Mouse (Mus musculus): ENCODE data around the gene A930004D18Rik. TPM values are rescaled to one million over a fixed set of nuclear protein-coding genes. Genes with fewer than 3 reads are reported as not detected.

A930004D18Rik gene
- polyA plus RNA-seq, 2 experiments, result 8.8 to 13.0 TPM

GRCm38 (mm10) chr2:18025116-18025515, 12.4 kb downstream of the A930004D18Rik start:
- Histone ChIP-seq H3K9ac (ENCODE audit: low read depth, low read length, severe bottlenecking) (no peak overlapping the region), H3K4me3 (replicated peaks; ENCODE audit: low read length) (peak overlapping the region; percentile 59; the same call in 1 of the 2 replicates), H3K36me3 (ENCODE audit: control insufficient read depth, insufficient read depth, low read length) (no peaks in the 10 kb centered on the region), H3K27ac (replicated peaks; ENCODE audit: low read depth, low read length) (no peak overlapping the region), H3K4me1 (ENCODE audit: control insufficient read depth, insufficient read depth, low read length) (peaks cover 10% of the 10 kb centered on the region), H3K27me3 (ENCODE audit: control insufficient read depth, insufficient read depth, low read length) (no peaks in the 10 kb centered on the region), H3K4me2 (replicated peaks; ENCODE audit: low read depth, low read length, severe bottlenecking) (peak overlapping the region; percentile 98; the same call in 1 of the 2 replicates), H3K9me3 (ENCODE audit: control insufficient read depth, low read length) (no peaks in the 10 kb centered on the region)
- no peak for ATAC-seq (ENCODE audit: low FRiP score, low read depth)
- DNase-seq (ENCODE audit: low spot score), result no peak
- WGBS, result 62% methylated on average over 5 of the region's 5 CpGs
- TF ChIP-seq POLR2A (IDR thresholded peaks at IDR 0.05; ENCODE audit: borderline replicate concordance, extremely low read depth, insufficient read depth, insufficient read length), result no peak

DNA sequence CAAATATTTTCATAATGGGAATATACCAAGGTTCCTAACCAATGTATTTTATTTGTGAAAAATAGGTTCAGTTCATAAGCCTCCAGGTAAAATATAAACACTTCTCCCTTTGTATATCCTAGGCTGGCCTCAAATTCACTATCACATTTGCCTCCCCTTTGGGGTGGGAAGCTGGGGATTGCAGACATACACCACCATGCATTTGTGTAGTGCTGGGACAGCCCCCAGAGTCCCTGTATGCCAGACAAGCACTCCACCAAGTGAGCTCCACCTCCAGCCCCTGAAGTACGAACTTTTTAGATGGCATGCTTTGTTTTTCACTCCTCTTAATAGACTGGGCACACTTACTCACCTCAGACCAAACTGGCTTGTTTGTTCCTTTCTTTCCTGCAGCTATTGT, 14.7 kb downstream of the A930004D18Rik start:
- no peak overlapping the region for H3K4me3 ChIP-seq (replicated peaks; ENCODE audit: low read length)
- H3K36me3 ChIP-seq (ENCODE audit: control insufficient read depth, insufficient read depth, low read length), result no peaks in the 10 kb centered on the region
- no peak overlapping the region for H3K4me2 ChIP-seq (replicated peaks; ENCODE audit: low read depth, low read length, severe bottlenecking)
- ATAC-seq (ENCODE audit: low FRiP score, low read depth) (no peak), DNase-seq (ENCODE audit: low spot score) (no peak)
- no peak overlapping the region for H3K9ac ChIP-seq (ENCODE audit: low read depth, low read length, severe bottlenecking)
- no peaks in the 10 kb centered on the region for H3K9me3 ChIP-seq (ENCODE audit: control insufficient read depth, low read length)
- TF ChIP-seq POLR2A (IDR thresholded peaks at IDR 0.05; ENCODE audit: borderline replicate concordance, extremely low read depth, insufficient read depth, insufficient read length), result no peak
- H3K27me3 ChIP-seq (ENCODE audit: control insufficient read depth, insufficient read depth, low read length), result no peaks in the 10 kb centered on the region
- H3K4me1 ChIP-seq (ENCODE audit: control insufficient read depth, insufficient read depth, low read length), result peaks cover 10% of the 10 kb centered on the region
- H3K27ac ChIP-seq (replicated peaks; ENCODE audit: low read depth, low read length), result no peak overlapping the region
- WGBS, result 56% methylated on average over 1 of the region's 1 CpGs

- no peak for TF ChIP-seq POLR2A (IDR thresholded peaks at IDR 0.05; ENCODE audit: borderline replicate concordance, extremely low read depth, insufficient read depth, insufficient read length)
- Histone ChIP-seq H3K4me2 (replicated peaks; ENCODE audit: low read depth, low read length, severe bottlenecking) (no peak overlapping the region), H3K9me3 (ENCODE audit: control insufficient read depth, low read length) (no peaks in the 10 kb centered on the region), H3K36me3 (ENCODE audit: control insufficient read depth, insufficient read depth, low read length) (no peaks in the 10 kb centered on the region), H3K4me3 (replicated peaks; ENCODE audit: low read length) (no peak overlapping the region), H3K27ac (replicated peaks; ENCODE audit: low read depth, low read length) (no peak overlapping the region), H3K9ac (ENCODE audit: low read depth, low read length, severe bottlenecking) (no peak overlapping the region), H3K27me3 (ENCODE audit: control insufficient read depth, insufficient read depth, low read length) (no peaks in the 10 kb centered on the region), H3K4me1 (ENCODE audit: control insufficient read depth, insufficient read depth, low read length) (no peaks in the 10 kb centered on the region)
- 84% methylated on average over 1 of the region's 1 CpGs for WGBS
- DNase-seq (ENCODE audit: low spot score) (no peak), ATAC-seq (ENCODE audit: low FRiP score, low read depth) (no peak)
These were observed 18.4 kb downstream of the A930004D18Rik start for GRCm38 (mm10) chr2:18019122-18019521.

DNA sequence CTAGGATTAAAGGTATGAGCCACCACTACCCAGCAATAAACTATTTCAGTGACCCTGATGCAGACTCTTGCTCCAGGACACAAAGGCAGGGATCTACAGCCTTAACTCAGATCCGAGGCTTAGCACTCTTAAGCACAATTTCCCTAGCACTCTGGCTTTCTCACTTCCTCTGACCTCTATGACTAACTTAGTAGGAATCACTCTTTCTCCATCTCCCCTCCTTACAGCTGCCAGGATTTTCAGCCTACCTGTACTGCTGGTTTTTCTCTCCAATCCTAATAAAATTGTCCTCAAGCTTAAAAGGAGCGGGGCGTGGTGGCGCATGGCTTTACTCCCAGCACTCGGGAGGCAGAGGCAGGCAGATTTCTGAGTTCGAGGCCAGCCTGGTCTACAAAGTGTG, 20.2 kb downstream of the A930004D18Rik start:
- no peak overlapping the region for H3K27ac ChIP-seq (replicated peaks; ENCODE audit: low read depth, low read length)
- no peak overlapping the region for H3K9ac ChIP-seq (ENCODE audit: low read depth, low read length, severe bottlenecking)
- no peaks in the 10 kb centered on the region for H3K36me3 ChIP-seq (ENCODE audit: control insufficient read depth, insufficient read depth, low read length)
- no peak overlapping the region for H3K4me2 ChIP-seq (replicated peaks; ENCODE audit: low read depth, low read length, severe bottlenecking)
- no peaks in the 10 kb centered on the region for H3K27me3 ChIP-seq (ENCODE audit: control insufficient read depth, insufficient read depth, low read length)
- WGBS, result 93% methylated on average over 6 of the region's 6 CpGs
- no peaks in the 10 kb centered on the region for H3K9me3 ChIP-seq (ENCODE audit: control insufficient read depth, low read length)
- no peak for DNase-seq (ENCODE audit: low spot score)
- H3K4me1 ChIP-seq (ENCODE audit: control insufficient read depth, insufficient read depth, low read length), result no peaks in the 10 kb centered on the region
- no peak for TF ChIP-seq POLR2A (IDR thresholded peaks at IDR 0.05; ENCODE audit: borderline replicate concordance, extremely low read depth, insufficient read depth, insufficient read length)
- no peak overlapping the region for H3K4me3 ChIP-seq (replicated peaks; ENCODE audit: low read length)
- no peak for ATAC-seq (ENCODE audit: low FRiP score, low read depth)

- no peak overlapping the region for H3K27ac ChIP-seq (replicated peaks; ENCODE audit: low read depth, low read length)
- no peak for ATAC-seq (ENCODE audit: low FRiP score, low read depth)
- no peak overlapping the region for H3K4me2 ChIP-seq (replicated peaks; ENCODE audit: low read depth, low read length, severe bottlenecking)
- H3K9me3 ChIP-seq (ENCODE audit: control insufficient read depth, low read length), result no peaks in the 10 kb centered on the region
- no peak for DNase-seq (ENCODE audit: low spot score)
- TF ChIP-seq POLR2A (IDR thresholded peaks at IDR 0.05; ENCODE audit: borderline replicate concordance, extremely low read depth, insufficient read depth, insufficient read length), result no peak
- no peak overlapping the region for H3K4me3 ChIP-seq (replicated peaks; ENCODE audit: low read length)
- no peaks in the 10 kb centered on the region for H3K27me3 ChIP-seq (ENCODE audit: control insufficient read depth, insufficient read depth, low read length)
- H3K4me1 ChIP-seq (ENCODE audit: control insufficient read depth, insufficient read depth, low read length), result no peaks in the 10 kb centered on the region
- no peak overlapping the region for H3K9ac ChIP-seq (ENCODE audit: low read depth, low read length, severe bottlenecking)
- no peaks in the 10 kb centered on the region for H3K36me3 ChIP-seq (ENCODE audit: control insufficient read depth, insufficient read depth, low read length)
- 89% methylated on average over 1 of the region's 1 CpGs for WGBS
These were observed 20.9 kb downstream of the A930004D18Rik start for GRCm38 (mm10) chr2:18016639-18017038.

DNA sequence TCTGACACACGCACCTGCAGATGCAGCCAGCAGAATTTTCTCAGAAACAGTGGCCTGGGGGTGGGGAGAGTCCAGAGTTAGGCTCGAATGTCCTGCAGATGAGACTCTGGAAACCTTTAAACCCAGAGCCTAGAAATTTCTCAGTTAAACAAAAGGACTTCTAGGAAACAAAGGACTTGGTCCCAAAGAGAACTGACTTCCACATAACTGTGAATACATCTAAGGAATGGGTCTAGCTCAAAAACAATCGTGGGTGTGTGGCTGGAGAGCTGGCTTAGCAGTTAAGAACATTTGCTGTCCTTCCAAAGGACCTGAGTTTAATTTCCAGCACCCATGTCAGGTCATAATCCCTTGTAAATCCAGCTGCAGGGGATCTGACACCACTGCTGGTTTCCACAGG, 22.0 kb downstream of the A930004D18Rik start:
- no peak overlapping the region for H3K4me3 ChIP-seq (replicated peaks; ENCODE audit: low read length)
- no peak overlapping the region for H3K4me2 ChIP-seq (replicated peaks; ENCODE audit: low read depth, low read length, severe bottlenecking)
- ATAC-seq (ENCODE audit: low FRiP score, low read depth) (no peak), DNase-seq (ENCODE audit: low spot score) (no peak)
- H3K27me3 ChIP-seq (ENCODE audit: control insufficient read depth, insufficient read depth, low read length), result no peaks in the 10 kb centered on the region
- no peak overlapping the region for H3K27ac ChIP-seq (replicated peaks; ENCODE audit: low read depth, low read length)
- H3K9ac ChIP-seq (ENCODE audit: low read depth, low read length, severe bottlenecking), result no peak overlapping the region
- no peaks in the 10 kb centered on the region for H3K36me3 ChIP-seq (ENCODE audit: control insufficient read depth, insufficient read depth, low read length)
- no peaks in the 10 kb centered on the region for H3K4me1 ChIP-seq (ENCODE audit: control insufficient read depth, insufficient read depth, low read length)
- WGBS, result 64% methylated on average over 3 of the region's 3 CpGs
- no peak for TF ChIP-seq POLR2A (IDR thresholded peaks at IDR 0.05; ENCODE audit: borderline replicate concordance, extremely low read depth, insufficient read depth, insufficient read length)
- H3K9me3 ChIP-seq (ENCODE audit: control insufficient read depth, low read length), result no peaks in the 10 kb centered on the region
